Mouse (Mus musculus): ENCODE measurements around the gene Gm26938.

GRCm38 (mm10) chr5:139801880-139802279 lies 24.3 kb downstream of the Gm26938 start:
- TF ChIP-seq POLR2A (IDR thresholded peaks at IDR 0.05; ENCODE audit: insufficient read depth, low read depth, low read length) (no peak), CTCF (IDR thresholded peaks at IDR 0.05; ENCODE audit: insufficient read depth, low read depth, low read length) (no peak)

Measured in olfactory bulb, adult 2 months (tissue).